In the genomic region with DNA sequence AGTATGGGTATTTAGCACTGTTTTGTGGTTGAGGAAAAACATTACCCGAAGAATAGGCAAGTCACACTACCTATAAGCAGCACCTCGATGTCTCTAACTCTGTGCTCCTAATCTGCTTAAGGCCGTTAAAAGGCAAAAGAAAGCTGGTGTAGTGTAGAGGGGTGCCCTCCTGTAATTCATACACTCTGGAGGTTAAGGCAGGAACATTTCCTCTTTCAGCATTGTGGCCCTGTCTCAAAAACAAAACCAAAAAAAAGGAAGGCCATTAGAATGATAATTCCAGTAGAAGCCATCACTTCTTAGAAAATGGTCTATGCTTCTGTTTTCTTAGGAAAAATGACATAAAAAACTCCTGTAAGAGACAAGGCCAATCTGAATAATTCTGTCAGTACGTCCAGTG, we compare ENCODE assay signal across 22 mouse cellular contexts. TPM values are rescaled to one million over a fixed set of nuclear protein-coding genes. Genes with fewer than 3 reads are reported as not detected.
DNase-seq lines count a peak whose midpoint lies in the region; ATAC-seq and TF ChIP-seq lines count a peak whose summit lies in the region.
"Had no signal": no experiment of that assay in that cellular context is flagged by ENCODE, and none has a peak within 500 bp of the region (broad histone marks: within the 10 kb centered on the region; RNA-seq: fewer than 3 reads in every experiment).

No protein-coding gene starts in this region.

- no peaks in the 10 kb centered on the region for H3K9me3 ChIP-seq in forebrain, embryonic 13.5 days (replicated peaks)
- H3K9me3 ChIP-seq: embryonic facial prominence, embryonic 13.5 days; embryonic facial prominence, embryonic 15.5 days had no signal

- H3K9ac ChIP-seq in forebrain, embryonic 13.5 days, result no peak overlapping the region
- H3K9ac ChIP-seq: embryonic facial prominence, embryonic 13.5 days; embryonic facial prominence, embryonic 15.5 days had no signal

- H3K4me3 ChIP-seq in bone marrow macrophage, adult 2 months (ENCODE audit: insufficient read depth, low read length), result no peak overlapping the region
- no peak overlapping the region for H3K4me3 ChIP-seq in forebrain, embryonic 13.5 days
- H3K4me3 ChIP-seq: embryonic facial prominence, embryonic 13.5 days; embryonic facial prominence, embryonic 15.5 days had no signal

- H3K27ac ChIP-seq in bone marrow macrophage, adult 2 months (ENCODE audit: insufficient read depth, low read depth, low read length), result 0 out of 2 replicates have a peak overlapping the region, but pooled peaks have one; percentile 12
- H3K27ac ChIP-seq in forebrain, embryonic 13.5 days, result no peak overlapping the region
- H3K27ac ChIP-seq: embryonic facial prominence, embryonic 13.5 days; embryonic facial prominence, embryonic 15.5 days had no signal

- TF ChIP-seq CTCF in bone marrow macrophage, adult 2 months (IDR thresholded peaks at IDR 0.05; ENCODE audit: low read depth, low read length), result no peak

- no peak for TF ChIP-seq POLR2A in bone marrow macrophage, adult 2 months (IDR thresholded peaks at IDR 0.05; ENCODE audit: borderline replicate concordance, low read depth, low read length)

- DNase-seq in heart, adult 9 months (ENCODE audit: low spot score in 2 of 2), result no peak
- no peak for DNase-seq in natural killer cell, adult 2 months (ENCODE audit: low spot score in 2 of 2)
- DNase-seq: adrenal gland, adult 8-10 months; adrenal gland, postnatal 14 days; adrenal gland, postnatal 36 days; cerebellum, adult 11 months; cerebellum, adult 18-20 months; cerebellum, adult 8-10 months; cerebellum, adult 9-11 months; cerebellum, postnatal 14 days; cerebellum, postnatal 36 days; embryo, embryonic 11 days had no signal

- no peak overlapping the region for H3K4me2 ChIP-seq in forebrain, embryonic 13.5 days
- H3K4me2 ChIP-seq: embryonic facial prominence, embryonic 13.5 days; embryonic facial prominence, embryonic 15.5 days had no signal

- H3K36me3 ChIP-seq in forebrain, embryonic 13.5 days (ENCODE audit: poor library complexity, severe bottlenecking), result peaks cover 21% of the 10 kb centered on the region; the same call in 1 of the 2 replicates

- H3K4me1 ChIP-seq in bone marrow macrophage, adult 2 months (ENCODE audit: control insufficient read depth, insufficient read depth, low read length), result peaks cover 12% of the 10 kb centered on the region
- H3K4me1 ChIP-seq in forebrain, embryonic 13.5 days, result no peaks in the 10 kb centered on the region
- H3K4me1 ChIP-seq: embryonic facial prominence, embryonic 13.5 days; embryonic facial prominence, embryonic 15.5 days had no signal

- ATAC-seq in granulocyte monocyte progenitor cell, adult 5-6 weeks (replicated peaks; ENCODE audit: poor library complexity, severe bottlenecking), result peak; percentile 50; the same call in 1 of the 2 replicates
- ATAC-seq in megakaryocyte progenitor cell, adult 5-6 weeks (replicated peaks; ENCODE audit: poor library complexity), result peak; percentile 59
- no peak for ATAC-seq in forebrain, embryonic 13.5 days
- ATAC-seq: activated CD4-positive, CD25-positive, alpha-beta regulatory T cell, adult 4 months; forebrain, embryonic 14.5 days; forebrain, embryonic 16.5 days; Patski had no signal

- 79% methylated on average over 4 of the region's 4 CpGs for WGBS in forebrain, embryonic 13.5 days

- H3K27me3 ChIP-seq in forebrain, embryonic 13.5 days, result no peaks in the 10 kb centered on the region
- H3K27me3 ChIP-seq: embryonic facial prominence, embryonic 13.5 days; embryonic facial prominence, embryonic 15.5 days; Patski had no signal

RNA-seq across cellular contexts. Expression of a gene that starts 54.2 kb away (rescaled TPM):
- polyA plus RNA-seq in bone marrow macrophage, adult 2 months (2012; ENCODE audit: insufficient read depth, insufficient read length, missing spikeins), result 73.4 and 77.4 TPM in 2 replicates
- total RNA-seq in granulocyte monocyte progenitor cell, adult 5-6 weeks (2014; fragmentation: Nextera tagmentation), result 54.2 and 54.7 TPM in 2 replicates
- 113 and 123 TPM in 2 replicates for total RNA-seq in granulocyte monocyte progenitor cell, adult 5-6 weeks (2017)
- 68.9 and 72.7 TPM in 2 replicates for total RNA-seq in megakaryocyte progenitor cell, adult 5-6 weeks (2015)
- 139 and 142 TPM in 2 replicates for total RNA-seq in megakaryocyte progenitor cell, adult 5-6 weeks (2017)
- 30.7 and 39.1 TPM in 2 replicates for polyA plus RNA-seq in forebrain, embryonic 13.5 days (2015; fragmentation: Nextera tagmentation; extraction: Ambion mirVana)
